Mouse (Mus musculus): ENCODE measurements around the gene Bspry.

The Bspry gene

DNA sequence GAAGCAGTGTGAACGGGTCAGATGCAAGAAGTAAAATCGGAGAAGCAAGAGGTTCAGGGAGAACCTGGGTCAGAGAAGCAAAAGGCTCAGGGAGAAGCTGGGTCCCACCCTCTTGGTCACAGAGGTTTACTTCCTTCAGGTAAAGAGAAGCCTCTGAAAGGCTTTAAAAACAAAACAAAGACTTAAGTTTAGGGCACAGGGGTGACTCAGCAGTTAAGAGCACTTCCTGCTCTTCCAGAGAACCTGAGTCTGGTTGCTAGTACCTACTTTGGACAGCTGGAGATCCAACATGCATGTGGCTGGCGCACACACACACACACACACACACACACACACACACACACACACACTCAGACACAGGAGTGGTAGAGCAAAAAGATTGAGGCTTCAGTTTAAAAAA, 5.1 kb downstream of the Bspry start:
- DNase-seq = no peak

DNA sequence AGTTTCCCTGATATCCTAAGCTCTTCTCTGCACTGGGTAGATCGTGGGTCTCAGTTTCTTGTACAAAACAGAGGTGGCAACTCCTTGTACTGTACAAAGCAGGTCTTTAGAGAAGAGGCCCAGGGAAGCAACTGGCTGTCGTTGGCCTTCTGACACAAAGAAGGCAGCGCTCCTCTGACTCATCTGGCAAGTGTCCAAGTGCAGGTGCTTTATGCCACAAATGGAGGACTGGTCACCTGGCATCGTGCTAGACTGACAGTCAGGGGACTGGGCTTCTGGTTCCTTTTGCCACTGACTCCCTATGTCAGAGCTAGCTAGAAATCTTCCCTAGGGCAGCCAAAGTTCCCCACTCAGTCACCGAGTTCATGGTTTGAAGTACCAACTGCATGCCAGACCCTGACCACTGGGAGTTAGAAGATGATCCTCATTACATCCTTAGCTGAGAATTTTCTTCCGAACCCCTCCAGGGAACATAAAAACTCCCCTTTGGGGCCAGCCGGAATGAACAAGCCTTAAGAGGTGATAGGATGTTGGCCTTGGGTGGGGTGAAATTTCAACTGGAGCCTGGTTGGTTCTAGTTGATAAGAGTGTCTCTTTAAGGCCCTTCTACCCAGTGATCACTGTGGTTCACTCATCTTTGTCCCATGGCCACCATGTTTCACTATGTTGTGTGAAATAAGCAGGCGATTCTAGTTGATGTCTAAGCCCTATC, 5.8 kb downstream of the Bspry start:
- DNase-seq = peak; percentile 80

DNA sequence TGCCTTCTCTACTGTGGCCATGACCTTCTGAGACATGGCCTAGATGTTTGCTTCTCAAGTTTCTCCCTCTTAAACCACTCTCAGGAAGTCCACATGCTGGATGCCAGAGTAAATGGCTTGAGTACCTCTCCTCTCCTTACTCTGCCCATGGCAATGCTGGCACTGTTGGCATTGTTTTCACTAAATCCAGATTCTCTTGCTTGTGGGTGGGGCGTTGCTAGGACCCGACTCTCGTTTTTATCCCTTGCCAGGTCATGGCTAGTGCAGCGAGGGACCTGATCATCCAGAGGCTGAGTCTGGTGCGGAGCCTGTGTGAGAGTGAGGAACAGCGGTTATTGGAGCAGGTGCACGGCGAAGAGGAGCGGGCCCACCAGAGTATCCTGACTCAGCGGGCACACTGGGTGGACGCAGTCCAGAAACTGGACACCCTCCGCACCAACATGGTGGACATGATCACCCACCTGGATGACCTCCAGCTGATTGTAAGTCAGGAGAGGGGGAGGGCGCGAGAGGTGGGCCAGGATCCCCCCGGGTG, 6.4 kb downstream of the Bspry start:
- peak; percentile 77 for DNase-seq

DNA sequence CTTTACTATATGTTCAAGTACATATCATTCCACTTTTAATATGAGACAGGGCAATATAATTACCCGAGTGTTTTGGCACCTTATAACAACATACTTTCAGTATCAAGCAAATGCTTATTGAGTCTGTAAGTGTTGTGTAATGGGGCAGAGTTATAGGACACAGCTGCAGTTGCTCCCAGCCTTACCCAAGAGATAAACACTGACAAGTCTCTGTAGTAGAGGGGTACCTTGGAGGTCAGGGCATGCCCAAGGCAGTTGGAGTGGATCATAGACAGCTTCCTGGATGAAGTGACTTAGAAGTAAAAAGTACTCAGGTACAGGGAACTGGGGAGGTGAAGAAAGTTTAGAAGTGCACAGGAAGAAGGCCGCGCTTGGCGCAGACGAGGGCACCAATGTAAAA, 7.3 kb downstream of the Bspry start:
- DNase-seq = no peak

DNA sequence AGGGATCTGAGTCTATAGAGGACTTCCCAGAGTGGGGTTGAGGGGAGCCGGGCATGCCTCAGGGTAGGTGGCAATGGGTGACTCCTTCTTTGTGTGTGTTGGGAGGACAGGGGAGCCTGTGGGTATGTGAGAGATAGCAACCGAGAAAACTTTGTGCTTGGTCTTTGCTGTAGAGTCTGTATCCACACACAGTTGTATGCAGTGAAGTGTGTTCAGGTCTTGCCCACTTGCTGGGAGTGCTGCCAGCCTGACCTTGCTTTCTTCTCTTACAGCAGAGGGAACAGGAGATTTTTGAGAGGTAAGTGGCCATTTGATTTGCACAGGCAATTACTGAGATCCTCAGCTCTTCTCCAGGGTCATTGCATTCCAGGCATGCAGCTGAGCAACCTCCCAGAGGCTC, 8.1 kb downstream of the Bspry start:
- DNase-seq = no peak

DNA sequence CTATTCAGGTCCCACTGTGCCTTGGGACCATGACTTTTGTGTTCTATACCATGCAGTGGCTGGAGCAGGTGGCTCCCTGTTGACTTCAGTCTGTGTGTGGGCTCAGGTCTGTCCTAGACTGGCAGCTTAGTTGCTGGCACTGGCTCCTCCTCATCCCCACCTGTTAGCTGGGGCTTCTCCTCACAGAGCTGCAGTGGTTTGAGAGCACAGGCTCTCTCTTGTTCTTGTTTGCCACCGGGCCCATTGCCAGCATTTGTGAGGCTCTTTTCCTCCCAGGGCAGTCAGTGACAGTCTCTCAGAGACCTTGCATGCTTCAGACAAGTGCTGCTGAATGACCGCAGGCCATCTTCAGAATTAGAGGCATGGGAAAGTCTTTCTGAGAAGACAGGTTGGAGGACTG, 12.8 kb downstream of the Bspry start:
- DNase-seq = no peak

DNA sequence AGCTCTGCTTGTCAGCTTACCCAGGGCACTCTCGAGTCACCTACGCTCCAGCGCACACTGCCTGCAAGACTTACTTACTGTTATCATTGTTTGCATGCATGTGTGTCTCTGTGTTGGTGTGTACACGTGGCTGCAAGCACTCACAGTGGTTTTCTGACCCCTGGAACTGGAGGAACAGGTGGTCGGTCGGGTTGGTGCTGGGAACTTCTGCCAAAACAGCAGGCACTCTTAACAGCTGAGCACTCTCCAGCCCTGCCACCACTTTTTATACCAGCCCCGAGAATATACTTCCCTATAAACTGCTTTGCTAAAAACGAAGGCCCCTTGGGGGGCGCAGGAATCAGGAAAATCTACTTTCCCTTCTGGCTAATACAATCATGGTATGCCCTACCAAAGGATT, 14.4 kb downstream of the Bspry start:
- no peak for DNase-seq

DNA sequence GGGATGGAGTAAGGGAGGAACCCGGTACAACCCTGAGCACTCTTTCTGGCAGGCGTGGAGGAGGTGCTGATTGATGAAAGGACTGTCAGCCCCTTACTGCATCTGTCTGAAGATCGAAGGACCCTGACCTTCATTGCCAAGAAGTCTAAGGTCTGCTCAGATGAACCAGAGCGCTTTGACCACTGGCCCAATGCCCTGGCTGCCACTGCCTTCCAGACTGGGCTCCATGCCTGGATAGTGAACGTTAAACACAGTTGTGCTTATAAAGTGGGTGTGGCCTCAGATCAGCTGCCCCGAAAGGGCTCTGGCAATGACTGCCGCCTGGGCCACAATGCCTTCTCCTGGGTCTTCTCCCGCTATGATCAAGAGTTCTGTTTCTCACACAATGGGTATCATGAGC, 16.1 kb downstream of the Bspry start:
- peak; percentile 69 for DNase-seq

DNA sequence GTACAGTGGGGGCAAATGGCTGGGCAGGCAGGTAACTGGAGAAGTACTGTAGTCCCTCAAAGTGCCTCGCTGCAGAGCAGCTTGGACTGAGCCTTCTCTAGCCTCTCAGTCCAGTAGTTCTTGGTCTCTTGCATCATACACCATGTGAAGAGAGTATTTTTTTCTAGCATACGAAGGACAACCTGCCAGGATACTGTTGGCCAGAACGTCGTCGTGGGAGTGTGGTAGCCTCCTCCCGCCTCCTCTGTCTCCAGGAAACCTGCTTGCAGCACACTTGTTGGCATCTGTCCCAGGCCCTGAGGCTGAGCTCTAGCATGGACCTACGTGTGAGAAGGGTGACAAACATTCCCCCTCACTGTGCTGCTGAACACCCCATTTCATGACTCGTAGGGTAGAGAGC, 17.0 kb downstream of the Bspry start:
- peak; percentile 88 for DNase-seq

DNA sequence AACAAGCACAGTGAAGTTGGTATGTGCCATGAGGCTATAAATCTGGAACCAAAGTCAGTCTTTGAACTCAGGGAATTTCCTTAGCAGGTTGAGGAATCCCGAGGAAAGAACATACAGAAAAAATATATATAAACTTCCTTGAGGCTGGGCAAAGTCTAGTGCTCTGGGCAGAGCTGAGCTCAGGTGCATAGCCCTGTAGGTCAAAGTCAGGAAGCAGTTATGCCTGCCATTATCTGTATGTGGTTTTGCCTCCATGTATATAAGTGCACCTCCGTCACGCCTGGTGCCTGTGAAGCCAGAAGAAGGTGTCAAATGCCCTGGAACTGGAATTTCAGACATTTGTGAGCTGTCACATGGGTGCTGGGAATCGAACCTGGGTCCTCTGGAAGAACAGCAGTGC, 20.9 kb downstream of the Bspry start:
- no peak for DNase-seq

DNA sequence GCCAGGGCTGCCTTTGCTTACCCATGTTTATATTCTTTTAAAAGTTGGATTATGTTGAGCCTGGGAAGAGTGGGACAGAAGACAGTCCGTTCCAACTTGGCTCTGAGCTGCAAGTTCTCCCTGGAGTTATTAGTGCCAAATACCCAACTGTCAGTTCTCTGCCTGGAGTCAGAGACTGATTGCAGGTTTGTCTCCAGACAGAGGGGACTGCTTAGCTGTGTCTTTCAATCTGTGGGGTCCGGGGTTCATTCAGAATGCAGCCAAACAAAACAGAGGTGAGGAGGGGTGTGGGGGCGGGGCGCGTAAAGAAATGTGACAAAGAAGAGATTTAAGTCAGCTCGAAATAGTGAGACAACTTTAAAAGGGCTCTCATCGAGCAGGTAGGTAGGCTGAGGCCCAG, 21.7 kb downstream of the Bspry start:
- no peak for DNase-seq

DNA sequence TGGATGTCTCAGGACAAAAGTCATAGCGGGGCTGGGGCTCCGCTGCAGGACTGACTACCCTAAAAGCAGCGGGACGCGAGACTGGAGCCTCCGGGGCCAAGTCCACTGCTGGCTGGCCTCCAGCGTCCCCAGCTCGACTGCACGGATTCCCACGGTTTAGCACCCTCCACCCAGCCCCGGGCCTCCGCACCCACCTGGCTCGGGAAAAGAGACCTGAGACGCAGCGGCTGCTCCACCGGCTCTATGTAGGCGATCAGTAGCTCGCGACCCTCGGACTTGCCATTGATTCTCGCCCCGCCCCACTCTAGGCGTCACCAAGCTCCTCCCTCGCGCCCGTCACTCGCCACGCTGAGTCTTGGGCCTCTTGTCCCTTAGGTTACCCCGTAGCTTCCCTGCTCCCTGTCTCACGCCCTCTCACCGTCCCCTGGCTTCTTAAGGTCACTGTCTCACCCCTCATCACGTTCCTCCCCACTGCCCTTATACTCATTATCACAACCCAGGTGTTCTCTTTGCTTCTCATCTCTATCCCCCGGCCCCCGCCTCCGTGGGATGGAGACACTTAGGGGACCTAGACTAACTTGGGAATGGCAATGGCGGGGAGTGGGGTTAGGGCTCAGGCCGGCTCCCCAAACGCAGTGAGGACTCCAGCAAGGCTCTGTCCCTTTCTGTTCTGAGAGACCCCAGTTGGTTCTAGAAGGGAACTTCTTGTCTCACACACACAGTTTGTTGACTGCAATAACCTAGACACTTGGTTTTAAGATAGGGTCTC, 22.3 kb downstream of the Bspry start:
- peak; percentile 95 for DNase-seq

DNA sequence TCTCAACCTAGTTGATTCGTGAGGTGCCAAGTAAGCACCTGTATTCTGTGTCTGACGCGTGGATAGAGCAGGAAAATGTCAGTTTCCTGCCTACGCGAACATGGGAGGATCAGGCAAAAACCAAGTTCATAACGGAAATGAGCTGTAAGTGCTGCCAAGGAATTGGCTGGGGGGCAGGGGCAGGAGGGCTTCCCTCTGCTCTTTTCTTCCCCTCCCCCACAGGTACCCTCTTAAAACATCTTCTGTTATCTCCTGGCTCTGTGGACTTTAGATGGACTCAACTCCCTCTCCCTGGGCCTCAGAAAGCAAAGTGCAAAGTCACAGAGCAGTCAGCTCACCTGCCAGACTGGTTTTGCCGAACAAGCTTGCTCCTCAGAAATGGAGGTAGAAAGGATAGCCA, 23.1 kb downstream of the Bspry start:
- DNase-seq = no peak

DNA sequence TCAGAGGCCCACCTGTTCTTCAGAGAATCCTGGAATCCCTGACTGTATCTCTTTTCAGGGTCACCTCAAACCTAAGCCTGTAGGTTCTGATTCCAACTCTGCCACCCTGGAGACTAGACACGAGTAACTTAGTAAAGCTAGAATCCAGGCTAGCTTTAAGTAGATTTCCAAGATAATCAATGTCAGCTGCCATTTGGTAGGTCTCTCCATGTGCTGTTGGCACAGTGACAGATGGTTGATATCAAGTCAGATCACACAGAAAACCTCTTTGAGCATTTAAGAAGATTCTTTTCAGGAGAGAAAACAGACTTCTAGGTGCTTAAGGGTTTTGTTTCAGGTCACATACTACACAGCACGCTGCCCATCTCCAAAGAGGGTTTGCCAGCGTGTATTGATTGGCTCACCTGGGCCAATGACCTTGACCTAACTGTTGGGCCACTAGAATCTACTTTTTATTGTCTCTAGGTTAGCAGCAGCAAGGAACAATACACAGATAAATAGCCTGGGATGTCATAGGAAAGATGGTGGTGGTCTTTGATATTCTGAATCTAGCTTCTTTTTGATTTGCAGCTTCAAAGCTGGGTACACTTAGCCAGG, 23.6 kb downstream of the Bspry start, which contains the start of gene Hdhd3:
Gene Hdhd3 (minus strand): TSS at position 94 of the 597 bp plus-strand sequence.
- no peak for DNase-seq

DNA sequence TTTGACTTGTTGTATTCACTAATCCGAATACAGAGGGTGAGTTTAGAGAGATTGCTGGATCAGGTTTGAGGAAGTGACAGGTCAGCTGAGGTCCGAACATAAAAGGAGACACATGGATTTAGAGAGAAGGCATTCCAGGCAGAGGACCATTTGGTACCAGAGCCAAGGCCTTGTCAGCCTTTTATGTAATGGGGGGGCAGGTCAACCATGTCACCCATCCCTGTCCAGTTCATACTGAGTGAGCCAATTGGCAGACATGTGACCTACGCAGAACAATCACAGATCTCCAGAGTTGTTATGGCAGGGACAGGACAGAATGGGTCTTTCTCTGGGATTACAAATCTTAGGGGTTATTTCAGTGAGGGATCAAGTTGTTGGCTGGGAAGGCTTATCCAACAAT, 26.1 kb downstream of the Bspry start:
- no peak for DNase-seq

DNA sequence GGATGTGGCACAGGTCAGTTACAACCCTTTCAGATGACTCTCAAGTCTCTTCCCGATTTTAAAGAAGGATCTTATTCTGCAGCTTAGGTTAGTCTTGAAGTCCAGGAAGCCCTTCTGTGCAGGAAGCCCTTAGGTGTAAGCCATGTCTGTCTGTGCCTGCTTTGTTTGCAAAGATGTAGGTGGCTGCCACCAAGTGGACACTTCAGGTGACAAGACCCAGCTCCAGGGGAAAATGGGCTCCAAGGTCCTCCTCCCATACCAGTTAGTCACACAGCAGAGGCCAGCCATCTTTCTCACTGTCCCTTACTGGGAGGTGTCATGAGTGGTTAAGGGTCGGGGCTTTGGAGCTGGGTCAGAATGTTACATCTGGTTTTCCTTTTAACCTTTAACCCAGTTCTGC, 26.9 kb downstream of the Bspry start:
- DNase-seq = peak; percentile 43

DNA sequence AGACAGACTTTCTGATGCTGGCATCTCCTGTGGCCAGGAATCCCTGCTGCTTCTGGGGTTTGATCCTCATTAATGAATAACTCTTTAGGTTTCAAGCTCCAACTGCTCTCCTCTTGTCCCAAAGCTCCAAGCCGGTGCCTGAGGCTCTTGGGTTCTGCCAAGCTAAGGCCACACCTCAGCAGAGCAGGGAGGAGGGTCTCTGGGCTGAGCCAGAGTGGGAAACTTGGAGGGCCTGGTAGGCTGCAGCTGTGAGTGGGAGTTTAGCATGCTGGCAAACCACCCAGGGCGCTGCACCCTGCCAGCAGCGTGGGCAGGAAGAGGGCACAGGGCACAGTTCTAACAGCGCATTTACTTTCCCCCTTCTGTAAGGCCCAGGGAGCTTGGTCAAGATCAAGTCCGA, 29.0 kb downstream of the Bspry start:
- no peak for DNase-seq

DNA sequence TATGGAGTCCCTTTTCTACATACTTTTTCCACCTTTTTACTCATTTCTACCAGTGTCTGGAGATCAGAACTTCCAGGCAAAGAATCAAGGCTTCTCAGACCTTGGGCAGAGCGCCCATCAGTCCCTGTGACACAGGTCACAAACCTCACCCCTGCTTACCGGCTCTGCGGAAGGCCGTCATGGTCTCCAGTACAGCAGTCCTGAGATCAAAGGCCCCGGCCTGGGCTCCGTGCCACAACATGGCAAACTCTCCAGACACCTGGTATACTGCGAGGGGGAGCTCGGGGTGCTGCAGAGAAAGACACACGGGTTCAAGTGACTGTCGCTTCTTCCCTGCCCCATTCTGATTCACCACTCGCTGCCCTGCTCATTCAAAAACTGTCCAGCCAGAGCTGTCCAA, 30.1 kb downstream of the Bspry start:
- no peak for DNase-seq

DNA sequence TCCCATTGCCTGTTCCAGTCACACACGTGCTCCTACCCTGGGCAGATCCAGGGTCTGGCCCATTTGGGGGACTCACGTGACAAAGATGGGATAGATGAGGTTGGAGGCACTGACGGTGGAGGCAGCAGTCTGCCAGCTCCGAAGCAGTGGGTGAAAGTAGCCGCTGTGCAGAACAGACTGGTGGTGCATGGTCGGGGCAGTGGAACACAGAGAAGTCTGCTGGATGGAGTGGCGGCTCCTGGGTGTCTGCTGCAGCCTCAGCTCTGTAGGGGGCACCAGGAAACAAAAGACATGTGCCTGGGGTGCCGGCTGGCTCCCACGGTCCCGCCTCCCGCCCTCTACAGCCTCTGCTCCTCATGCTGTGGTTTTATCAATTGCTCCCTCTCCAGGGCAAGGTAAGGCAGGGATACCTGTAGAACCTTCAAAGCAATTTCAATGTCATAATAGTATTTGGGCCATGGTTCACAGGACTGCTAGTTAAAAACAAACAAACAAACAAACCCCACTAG, 34.2 kb downstream of the Bspry start:
- no peak for DNase-seq

DNA sequence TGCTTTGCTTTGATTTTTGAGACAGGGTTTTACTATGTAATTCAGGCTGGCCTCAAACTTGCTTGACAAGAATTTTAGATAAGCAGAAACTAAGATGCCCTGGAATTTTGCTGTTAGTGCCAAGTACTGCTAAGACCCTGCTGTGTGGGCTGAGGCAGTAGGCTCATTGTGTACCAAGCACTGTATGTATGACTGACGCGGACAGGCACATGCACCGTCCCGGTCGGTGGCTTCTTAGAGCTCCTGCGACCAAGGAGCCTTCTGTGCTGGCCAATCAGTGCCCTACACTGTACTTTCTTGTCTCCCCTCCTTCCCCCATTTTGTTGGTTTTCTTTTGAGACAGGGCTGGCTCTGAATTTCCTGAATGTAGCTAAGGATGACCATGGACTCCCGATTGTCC, 35.1 kb downstream of the Bspry start:
- no peak for DNase-seq

DNA sequence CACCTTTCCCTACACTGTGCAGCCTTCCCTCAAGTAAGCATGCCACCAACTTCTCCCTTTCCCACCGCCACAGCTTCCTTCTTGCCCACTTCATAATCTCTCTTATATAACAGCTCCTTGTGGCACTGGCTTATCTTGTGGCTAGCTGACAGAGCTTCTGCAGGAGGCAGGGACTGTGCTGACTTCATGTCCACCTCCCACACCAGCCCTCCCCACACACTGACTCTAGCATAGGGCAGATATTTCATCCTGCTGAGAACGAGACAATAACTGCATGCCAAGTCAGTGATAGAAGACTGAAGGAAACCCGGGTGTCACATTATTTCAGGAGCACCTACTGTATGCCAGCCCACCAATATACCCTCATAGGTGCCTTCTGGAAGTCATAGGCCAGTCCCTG, 35.6 kb downstream of the Bspry start:
- DNase-seq = peak; percentile 52

DNA sequence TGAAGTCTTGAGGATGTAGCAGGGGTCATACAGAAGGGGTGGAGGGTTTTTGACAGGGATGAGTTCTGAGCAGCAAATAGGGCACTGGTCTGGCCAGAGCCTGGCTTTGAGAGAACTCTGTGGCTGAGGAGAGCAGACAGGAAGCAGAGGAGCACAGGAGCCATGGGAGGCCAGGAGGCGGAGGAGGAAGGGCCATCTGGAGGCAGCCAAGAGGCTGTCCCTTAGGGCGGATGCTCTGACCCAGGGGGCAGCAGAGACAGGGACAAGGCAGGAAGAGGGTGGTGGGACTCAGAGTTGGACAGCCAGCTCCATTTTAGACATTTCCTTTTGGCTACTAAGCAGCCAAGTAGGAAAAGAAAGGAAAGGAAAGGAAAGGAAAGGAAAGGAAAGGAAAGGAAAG, 36.2 kb downstream of the Bspry start:
- peak; percentile 73 for DNase-seq

DNA sequence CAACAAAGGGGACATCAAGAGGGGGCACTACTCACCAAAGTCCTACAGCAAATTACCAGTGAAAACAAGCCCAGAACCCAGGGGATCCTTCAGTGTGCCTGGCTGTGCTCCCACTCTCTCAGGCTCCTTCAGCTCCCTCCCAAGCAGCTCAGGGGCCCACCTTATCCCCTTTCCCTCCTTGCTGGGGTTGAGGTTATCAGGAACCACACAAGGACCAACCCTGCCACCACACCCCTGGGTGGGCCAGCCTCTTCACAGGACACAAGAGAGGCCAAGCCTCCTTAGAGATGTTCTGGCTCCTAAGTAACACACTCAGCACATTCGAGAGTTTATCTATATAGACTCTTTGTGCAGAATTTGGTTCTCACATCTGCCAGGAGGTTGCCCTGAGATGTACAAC, 36.7 kb downstream of the Bspry start:
- DNase-seq = no peak

DNA sequence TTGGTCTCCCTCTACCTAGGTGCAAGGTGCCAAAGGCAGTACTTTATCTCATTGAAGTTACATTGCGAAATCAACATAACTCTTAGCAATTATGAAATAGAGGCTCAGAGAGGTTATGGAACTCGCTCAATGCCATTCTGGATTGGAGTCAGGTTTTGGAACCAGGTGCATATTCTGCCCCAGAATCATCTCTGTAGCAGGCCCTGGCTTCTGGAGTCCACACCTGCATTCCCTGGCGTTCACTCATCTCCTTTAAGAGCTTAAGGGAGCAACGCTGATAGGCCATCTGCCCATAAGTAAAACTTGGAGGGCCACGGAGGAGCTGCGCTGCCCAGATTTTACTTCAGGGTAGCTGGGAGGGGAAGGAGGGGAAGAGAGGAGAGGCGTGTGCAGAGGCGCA, 37.2 kb downstream of the Bspry start:
- DNase-seq = peak; percentile 61

Measured in lung, postnatal 36 days (tissue).